Mouse (Mus musculus) embryo, embryonic 11 days (tissue): Measurements from ENCODE around the gene Gstt1.
A peak's percentile ranks its signal among the peaks of the same experiment; 100 is the strongest.
"Not testable (repeated sequence)": the region's sequence is repeated elsewhere in the genome, so short reads cannot be mapped to it uniquely, and the experiment has no call there.

ENCODE experiments used
- DNase-seq: peaks from one replicate; pipeline ENCODE4 v3.0.0-alpha.2; 2015

The Gstt1 gene

GRCm38 (mm10) chr10:75804217-75804616 is 5.8 kb upstream of the Gstt1 start:
- no peak for DNase-seq

- peak; percentile 37 for DNase-seq
Measured at GRCm38 (mm10) chr10:75797619-75798175, 687 bp downstream of the Gstt1 start.

GRCm38 (mm10) chr10:75796731-75797516 is 1.5 kb downstream of the Gstt1 start:
- no peak for DNase-seq

- DNase-seq: peak; percentile 45
Measured at GRCm38 (mm10) chr10:75794880-75795279, 3.5 kb downstream of the Gstt1 start.

- DNase-seq: peak; percentile 46
Measured at GRCm38 (mm10) chr10:75790773-75791172, 7.6 kb downstream of the Gstt1 start.

GRCm38 (mm10) chr10:75789841-75790240 is 8.5 kb downstream of the Gstt1 start:
- no peak for DNase-seq

- no peak for DNase-seq
Measured at GRCm38 (mm10) chr10:75789081-75789735, 9.2 kb downstream of the Gstt1 start.

- DNase-seq: no peak
Measured at GRCm38 (mm10) chr10:75788277-75788676, 10.1 kb downstream of the Gstt1 start.

- no peak for DNase-seq
Measured at GRCm38 (mm10) chr10:75785442-75785841, 12.9 kb downstream of the Gstt1 start.

GRCm38 (mm10) chr10:75780769-75781578 is 17.4 kb downstream of the Gstt1 start, which contains the start of the genes Gm20441 and Gstt3:
Gene Gm20441 (minus strand): TSS chr10:75780954.
Gene Gstt3 (minus strand): TSS chr10:75781414.
- DNase-seq: peak; percentile 78

- DNase-seq: no peak
Measured at GRCm38 (mm10) chr10:75779206-75780174, 18.9 kb downstream of the Gstt1 start.

GRCm38 (mm10) chr10:75777885-75778284 is 20.5 kb downstream of the Gstt1 start:
- no peak for DNase-seq

- DNase-seq: no peak
Measured at GRCm38 (mm10) chr10:75776562-75776961, 21.8 kb downstream of the Gstt1 start.

GRCm38 (mm10) chr10:75774587-75774986 is 23.8 kb downstream of the Gstt1 start:
- no peak for DNase-seq

- DNase-seq: no peak
Measured at GRCm38 (mm10) chr10:75774102-75774501, 24.3 kb downstream of the Gstt1 start.

- peak; percentile 94 for DNase-seq
Measured at GRCm38 (mm10) chr10:75772795-75773664, 25.4 kb downstream of the Gstt1 start, which contains the start of gene Ddt. Gene Ddt (minus strand): TSS chr10:75773414.

GRCm38 (mm10) chr10:75767756-75768155 is 30.6 kb downstream of the Gstt1 start:
- DNase-seq: not testable (repeated sequence)

- DNase-seq: no peak
Measured at GRCm38 (mm10) chr10:75766856-75767255, 31.5 kb downstream of the Gstt1 start.

- peak; percentile 85 for DNase-seq
Measured at GRCm38 (mm10) chr10:75764519-75765473, 33.6 kb downstream of the Gstt1 start.
